Mouse (Mus musculus) hindbrain, embryonic 14.5 days (tissue): ENCODE data around the gene Leo1. TPM values are rescaled to one million over a fixed set of nuclear protein-coding genes. Genes with fewer than 3 reads are reported as not detected.

Experiments
- ATAC-seq: fragments of 200-750 bp; cut with Nextera tagmentation; 2 replicates; pipeline ENCODE4 v1.8.0; 2017; ENCODE audit warnings: moderate number of reproducible peaks, mild to moderate bottlenecking, moderate TSS enrichment, moderate library complexity; ENCODE audit not compliant: low FRiP score
- DNase-seq: peaks from one replicate; pipeline ENCODE4 v3.0.0-alpha.2; 2015; ENCODE audit warnings: low spot score
- H3K27ac ChIP-seq: fragments of 300-500 bp; sonication (generic); 2 replicates; pipeline ENCODE4 v1.5.1; 2014; ENCODE audit warnings: mild to moderate bottlenecking, moderate library complexity
- H3K27me3 ChIP-seq: fragments of 300-500 bp; sonication (generic); 2 replicates; pipeline ENCODE4 v1.6.1; 2014; ENCODE audit warnings: mild to moderate bottlenecking, low read length, mixed read lengths; ENCODE audit not compliant: control insufficient read depth, insufficient read depth
- H3K36me3 ChIP-seq: fragments of 300-500 bp; sonication (generic); replicated peaks from 2 replicates; pipeline ENCODE4 v1.6.1; 2014; ENCODE audit not compliant: control insufficient read depth, insufficient read depth
- H3K4me1 ChIP-seq: fragments of 300-500 bp; sonication (generic); replicated peaks from 2 replicates; pipeline ENCODE4 v1.6.1; 2014; ENCODE audit warnings: antibody characterized with exemption, low read length, mixed read lengths; ENCODE audit not compliant: control insufficient read depth, insufficient read depth
- H3K4me2 ChIP-seq: fragments of 300-500 bp; sonication (generic); replicated peaks from 2 replicates; pipeline ENCODE4 v1.6.1; 2014; ENCODE audit warnings: mild to moderate bottlenecking, moderate library complexity
- H3K4me3 ChIP-seq: fragments of 300-500 bp; sonication (generic); replicated peaks from 2 replicates; pipeline ENCODE4 v1.5.1; 2014; ENCODE audit warnings: mild to moderate bottlenecking, low read length
- H3K9ac ChIP-seq: fragments of 300-500 bp; sonication (generic); 2 replicates; pipeline ENCODE4 v1.6.1; 2014
- H3K9me3 ChIP-seq: fragments of 300-500 bp; sonication (generic); 2 replicates; pipeline ENCODE4 v1.6.1; 2016; ENCODE audit warnings: low read length; ENCODE audit not compliant: control insufficient read depth
- WGBS: fragments of 180-500 bp; shearing (Covaris S2); extraction: QIAGEN DNeasy Blood & Tissue Kit; methylation state at CpG from one replicate; pipeline ENCODE4 v1.1.7; 2014; 5-methylcytosine and 5-hydroxymethylcytosine counted together
- polyA plus RNA-seq: library from polyadenylated mRNA; unstranded; fragments of >200 nt; fragmentation: Nextera tagmentation; extraction: Ambion mirVana; gene quantifications from 2 replicates; pipeline ENCODE4 v1.2.1, GENCODE M21; 2014

The Leo1 gene
- polyA plus RNA-seq, 1 experiment from 2014 or later: 36.9 TPM

- no peak overlapping the region for H3K4me3 ChIP-seq
- ATAC-seq (no peak), DNase-seq (no peak)
- H3K9ac ChIP-seq: no peak overlapping the region
- H3K4me1 ChIP-seq: no peaks in the 10 kb centered on the region
- H3K4me2 ChIP-seq: no peak overlapping the region
- WGBS: 97% methylated on average over 2 of the region's 2 CpGs
- no peaks in the 10 kb centered on the region for H3K9me3 ChIP-seq
- H3K27ac ChIP-seq: no peak overlapping the region
- peaks cover 93% of the 10 kb centered on the region for H3K36me3 ChIP-seq
- H3K27me3 ChIP-seq: no peaks in the 10 kb centered on the region
These were observed 12.7 kb downstream of the Leo1 start for GRCm38 (mm10) chr9:75453994-75454393.

DNA sequence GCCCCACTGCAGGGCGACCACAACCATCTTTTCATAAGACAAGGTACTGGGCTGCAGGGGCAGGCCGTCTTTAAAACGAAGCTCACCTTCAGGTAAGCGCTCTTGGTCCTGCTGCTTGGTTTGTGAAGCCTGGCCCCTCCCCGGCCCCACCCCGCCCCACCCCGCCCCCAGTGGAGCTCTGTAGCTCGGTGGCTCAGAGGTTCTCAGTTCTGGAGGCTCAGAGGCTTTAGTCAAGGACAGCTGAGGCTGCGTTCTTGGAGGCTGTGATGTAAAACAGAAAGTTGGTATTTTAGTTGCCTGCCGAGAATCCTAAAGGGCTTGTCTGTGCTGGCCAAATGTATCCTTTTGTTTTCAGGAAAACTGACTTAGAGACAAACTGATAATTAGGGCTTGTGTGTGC, 14.4 kb downstream of the Leo1 start:
- Histone ChIP-seq H3K9ac (no peak overlapping the region), H3K4me2 (no peak overlapping the region), H3K27me3 (no peaks in the 10 kb centered on the region), H3K4me1 (no peaks in the 10 kb centered on the region), H3K36me3 (peaks cover 98% of the 10 kb centered on the region), H3K4me3 (no peak overlapping the region), H3K27ac (no peak overlapping the region), H3K9me3 (no peaks in the 10 kb centered on the region)
- no peak for ATAC-seq
- DNase-seq: no peak
- WGBS: 87% methylated on average over 10 of the region's 10 CpGs

DNA sequence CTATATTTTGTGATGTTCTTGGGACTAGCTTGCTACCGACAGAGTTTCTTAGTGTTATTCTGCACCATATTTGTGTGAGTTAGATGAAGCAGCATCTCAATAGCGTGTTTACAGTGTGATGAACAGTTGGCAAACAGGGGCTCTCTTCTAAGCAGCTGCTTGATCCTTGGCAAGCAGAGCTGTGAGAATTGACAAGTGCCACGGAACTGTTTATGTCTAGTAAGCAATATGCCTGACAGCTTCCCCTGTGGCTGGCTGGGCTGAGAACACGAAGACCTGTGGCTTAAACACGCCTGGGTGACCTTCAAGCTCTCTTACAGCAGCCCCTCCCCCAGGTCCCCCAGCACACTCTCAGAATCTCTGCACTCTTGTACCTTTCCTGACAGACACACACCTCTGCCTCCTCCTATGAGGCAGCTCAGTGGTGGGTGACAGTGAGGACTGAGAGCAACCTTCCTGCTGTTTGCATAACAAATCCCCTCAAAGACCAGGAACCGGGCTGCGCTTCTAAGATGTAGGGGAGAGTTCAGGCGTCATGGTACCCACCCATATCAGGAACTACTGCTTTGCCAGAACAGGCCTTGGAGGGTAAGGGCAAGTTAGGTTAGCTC, 21.8 kb downstream of the Leo1 start:
- H3K36me3 ChIP-seq: peaks cover 98% of the 10 kb centered on the region
- H3K4me1 ChIP-seq: no peaks in the 10 kb centered on the region
- no peak overlapping the region for H3K4me3 ChIP-seq
- DNase-seq (no peak), ATAC-seq (no peak)
- H3K27me3 ChIP-seq: no peaks in the 10 kb centered on the region
- H3K9me3 ChIP-seq: no peaks in the 10 kb centered on the region
- WGBS: 82% methylated on average over 8 of the region's 8 CpGs
- no peak overlapping the region for H3K4me2 ChIP-seq
- H3K9ac ChIP-seq: no peak overlapping the region
- no peak overlapping the region for H3K27ac ChIP-seq

DNA sequence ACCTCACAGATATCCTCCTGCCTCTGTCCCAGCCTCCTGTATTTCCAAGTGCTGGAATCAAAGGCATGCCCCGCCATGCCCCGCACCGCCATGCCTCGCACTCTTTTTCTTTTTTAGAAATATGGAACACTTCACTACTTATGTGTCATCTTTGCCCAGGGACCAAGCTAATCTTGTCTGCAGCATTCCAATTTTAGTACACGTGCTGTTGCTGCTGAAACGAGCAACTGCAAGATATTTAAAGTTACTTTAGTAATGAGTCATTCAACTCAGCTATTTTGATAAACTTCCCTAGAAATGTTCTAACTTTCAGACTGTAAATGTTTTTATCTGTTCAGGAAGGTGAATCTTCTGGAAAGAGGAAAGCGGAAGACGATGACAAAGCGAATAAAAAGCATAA, 24.5 kb downstream of the Leo1 start:
- 97% methylated on average over 9 of the region's 9 CpGs for WGBS
- ATAC-seq (no peak), DNase-seq (no peak)
- H3K4me2 ChIP-seq: no peak overlapping the region
- no peaks in the 10 kb centered on the region for H3K27me3 ChIP-seq
- H3K9me3 ChIP-seq: no peaks in the 10 kb centered on the region
- H3K9ac ChIP-seq: no peak overlapping the region
- no peak overlapping the region for H3K4me3 ChIP-seq
- no peaks in the 10 kb centered on the region for H3K4me1 ChIP-seq
- H3K27ac ChIP-seq: no peak overlapping the region
- peaks cover 82% of the 10 kb centered on the region for H3K36me3 ChIP-seq

GRCm38 (mm10) chr9:75466641-75467040, 25.3 kb downstream of the Leo1 start:
- 95% methylated on average over 4 of the region's 4 CpGs for WGBS

GRCm38 (mm10) chr9:75467581-75467980, 26.3 kb downstream of the Leo1 start:
- Histone ChIP-seq H3K4me3 (no peak overlapping the region), H3K9ac (no peak overlapping the region), H3K27ac (no peak overlapping the region), H3K9me3 (no peaks in the 10 kb centered on the region), H3K36me3 (peaks cover 82% of the 10 kb centered on the region), H3K4me1 (no peaks in the 10 kb centered on the region), H3K27me3 (no peaks in the 10 kb centered on the region), H3K4me2 (no peak overlapping the region)
- ATAC-seq: no peak
- WGBS: 94% methylated on average over 3 of the region's 3 CpGs
- DNase-seq: no peak

More at GRCm38 (mm10) chr9:75466641-75467040, 25.3 kb downstream of the Leo1 start:
- Histone ChIP-seq H3K4me1 (no peaks in the 10 kb centered on the region), H3K4me3 (no peak overlapping the region), H3K36me3 (peaks cover 82% of the 10 kb centered on the region), H3K9ac (no peak overlapping the region), H3K4me2 (no peak overlapping the region), H3K27ac (no peak overlapping the region), H3K27me3 (no peaks in the 10 kb centered on the region), H3K9me3 (no peaks in the 10 kb centered on the region)
- no peak for DNase-seq
- no peak for ATAC-seq

DNA sequence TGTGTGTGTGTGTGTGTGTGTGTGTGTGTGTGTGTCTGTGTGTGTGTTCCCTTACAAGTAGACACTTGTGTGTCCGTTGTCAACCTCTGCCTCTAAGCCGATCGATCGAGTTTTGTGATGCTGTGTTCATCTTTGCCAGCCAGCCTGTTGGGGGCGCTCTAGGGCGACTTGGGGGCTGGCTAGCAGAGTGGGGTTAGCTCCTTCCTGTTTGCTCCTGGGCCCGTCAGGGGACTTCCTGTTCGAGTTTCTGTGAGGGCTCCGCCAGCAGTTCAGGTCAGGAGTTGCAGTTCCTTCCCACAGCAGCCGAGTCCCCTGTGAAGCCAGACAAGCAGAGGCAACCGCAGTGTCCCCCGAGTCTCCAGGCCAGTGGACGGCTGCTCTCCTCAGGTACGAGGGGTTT, 27.0 kb downstream of the Leo1 start:
- Histone ChIP-seq H3K9me3 (no peaks in the 10 kb centered on the region), H3K9ac (no peak overlapping the region), H3K4me2 (no peak overlapping the region), H3K27ac (no peak overlapping the region), H3K4me3 (no peak overlapping the region), H3K27me3 (no peaks in the 10 kb centered on the region), H3K36me3 (peaks cover 82% of the 10 kb centered on the region), H3K4me1 (no peaks in the 10 kb centered on the region)
- WGBS: 83% methylated on average over 14 of the region's 14 CpGs
- no peak for DNase-seq
- ATAC-seq: no peak

DNA sequence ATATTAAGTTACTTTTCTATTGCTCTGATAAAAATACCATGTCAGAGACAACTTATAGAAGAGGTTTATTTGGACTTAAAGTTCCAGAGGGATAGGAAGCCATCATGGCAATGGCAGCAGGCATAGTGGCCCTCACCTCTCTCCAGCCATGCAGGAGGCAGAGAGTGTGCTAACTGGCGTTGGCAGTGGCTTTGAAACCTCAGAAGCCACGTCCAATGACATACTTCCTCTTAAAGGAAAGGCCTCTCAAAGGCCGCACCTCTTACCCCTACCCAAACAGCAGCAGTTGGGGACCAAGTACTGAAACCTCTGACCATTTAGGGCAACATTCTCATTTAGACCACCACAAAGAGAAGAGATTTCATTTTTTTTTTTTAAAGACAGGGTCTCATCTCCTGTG, 35.9 kb downstream of the Leo1 start:
- Histone ChIP-seq H3K9me3 (no peaks in the 10 kb centered on the region), H3K27ac (no peak overlapping the region), H3K4me3 (no peak overlapping the region), H3K27me3 (no peaks in the 10 kb centered on the region), H3K36me3 (peaks cover 19% of the 10 kb centered on the region), H3K9ac (no peak overlapping the region), H3K4me2 (no peak overlapping the region), H3K4me1 (peaks cover 5% of the 10 kb centered on the region; the same call in 1 of the 2 replicates)
- ATAC-seq (no peak), DNase-seq (no peak)
- WGBS: 82% methylated on average over 3 of the region's 3 CpGs

DNA sequence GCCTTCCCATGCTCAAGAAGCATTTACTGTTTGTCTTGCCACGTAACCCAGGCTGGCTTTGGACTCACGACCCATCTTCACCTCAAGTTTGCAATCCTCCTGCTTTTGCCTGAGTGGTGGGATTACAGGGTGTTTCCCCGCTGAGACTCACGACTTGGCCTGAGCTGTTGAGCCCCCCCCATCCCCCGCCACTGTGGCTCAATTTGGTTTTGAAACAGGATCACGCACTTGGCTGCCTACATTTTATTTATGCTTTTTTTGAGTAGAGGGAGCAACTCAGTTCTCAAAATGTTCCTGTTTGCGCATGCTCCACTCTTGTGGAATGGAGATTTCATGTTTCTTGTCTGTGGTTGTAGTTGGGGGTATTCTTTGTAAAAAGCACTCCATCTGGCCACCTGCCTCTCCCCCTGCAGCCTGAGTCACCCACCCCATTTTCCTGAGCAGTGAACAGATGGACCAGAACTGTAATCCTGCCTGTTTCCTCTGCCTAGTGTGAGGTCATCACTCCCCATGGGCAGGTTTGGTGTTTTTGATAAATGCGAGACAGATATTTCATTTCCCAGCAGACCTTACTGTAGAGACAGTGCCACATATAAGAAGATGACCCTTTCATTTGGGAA, 37.9 kb downstream of the Leo1 start:
- Histone ChIP-seq H3K27ac (no peak overlapping the region), H3K27me3 (no peaks in the 10 kb centered on the region), H3K4me2 (no peak overlapping the region), H3K4me3 (no peak overlapping the region), H3K4me1 (peaks cover 5% of the 10 kb centered on the region; the same call in 1 of the 2 replicates), H3K36me3 (peaks cover 9% of the 10 kb centered on the region; the same call in 1 of the 2 replicates), H3K9ac (no peak overlapping the region), H3K9me3 (no peaks in the 10 kb centered on the region)
- WGBS: 63% methylated on average over 8 of the region's 8 CpGs
- DNase-seq: no peak
- ATAC-seq: 0 out of 2 replicates have a peak, but pooled peaks have one; percentile 24
